23 mouse cellular contexts compared by ENCODE assay signal in the genomic region with DNA sequence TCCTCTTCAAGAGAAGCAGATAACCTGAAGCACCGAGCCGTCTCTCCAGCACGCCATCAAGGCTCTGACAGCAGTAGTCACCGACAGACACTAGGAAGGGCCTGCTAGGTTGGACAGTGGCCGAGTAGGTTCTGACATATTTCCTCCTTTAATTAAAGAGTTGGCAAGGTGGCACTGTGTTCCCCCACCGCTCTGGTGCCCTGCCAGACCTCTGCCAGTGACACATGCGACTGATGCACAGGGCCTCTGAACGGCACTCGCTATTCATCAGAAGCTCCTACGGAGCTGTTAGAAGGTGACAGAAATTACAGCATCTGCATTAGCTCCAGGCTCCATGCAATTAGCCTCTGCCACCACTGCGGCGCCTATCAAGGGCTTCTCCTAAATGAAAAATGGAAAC. TPM values are rescaled to one million over a fixed set of nuclear protein-coding genes. Genes with fewer than 3 reads are reported as not detected.
DNase-seq lines count a peak whose midpoint lies in the region; ATAC-seq and TF ChIP-seq lines count a peak whose summit lies in the region.
"Had no signal": no experiment of that assay in that cellular context is flagged by ENCODE, and none has a peak within 500 bp of the region (broad histone marks: within the 10 kb centered on the region; RNA-seq: fewer than 3 reads in every experiment).

No protein-coding gene starts in this region.

- no peak overlapping the region for H3K4me3 ChIP-seq in cerebellum, adult 2 months (replicated peaks; ENCODE audit: insufficient read depth, low read depth, low read length)
- H3K4me3 ChIP-seq in layer of hippocampus, adult 2 months, result no peak overlapping the region
- H3K4me3 ChIP-seq: embryonic facial prominence, embryonic 10.5 days; heart, embryonic 10.5 days had no signal

- TF ChIP-seq CTCF in cerebellum, adult 2 months (IDR thresholded peaks at IDR 0.05; ENCODE audit: borderline replicate concordance, insufficient read depth, low read depth, low read length), result no peak
- TF ChIP-seq CTCF in layer of hippocampus, adult 2 months (conservative IDR thresholded peaks at IDR 0.05), result no peak

- no peak for TF ChIP-seq POLR2A in cerebellum, adult 2 months (IDR thresholded peaks at IDR 0.05; ENCODE audit: borderline replicate concordance, insufficient read depth, low read length)

- H3K27ac ChIP-seq in cerebellum, adult 2 months (ENCODE audit: insufficient read depth, low read length), result no peak overlapping the region
- no peak overlapping the region for H3K27ac ChIP-seq in layer of hippocampus, adult 2 months
- H3K27ac ChIP-seq: embryonic facial prominence, embryonic 10.5 days; heart, embryonic 10.5 days; macrophage had no signal

- ATAC-seq in cerebellum, adult (ENCODE audit: insufficient number of reproducible peaks, low FRiP score, low TSS enrichment), result 0 out of 2 replicates have a peak, but pooled peaks have one; percentile 32
- ATAC-seq: forebrain, postnatal 0 days; inflammation-experienced regulatory T-cells, adult 6 months; lung, postnatal 0 days; midbrain, embryonic 16.5 days had no signal

- peaks cover 5% of the 10 kb centered on the region for H3K4me1 ChIP-seq in cerebellum, adult 2 months (ENCODE audit: control insufficient read depth, insufficient read depth, low read length)

- 13% methylated on average over 12 of the region's 12 CpGs for WGBS in cerebellum, adult 2 months

- intact Hi-C loops in left cerebral cortex, postnatal 4 days (cut with DNase I), result no loop called here
- intact Hi-C loops in left cerebral cortex, postnatal 14 days (cut with DNase I), result no loop called here

- no peaks in the 10 kb centered on the region for H3K27me3 ChIP-seq in cerebellum, adult 2 months (ENCODE audit: control insufficient read depth, insufficient read depth, low read length)

- DNase-seq in left cerebral cortex, postnatal 4 days, result peak; percentile 93
- no peak for DNase-seq in left cerebral cortex, postnatal 14 days (ENCODE audit: low spot score in 2 of 2)
- DNase-seq in cerebellum, adult 2 months, result peak; percentile 75 to 88
- DNase-seq in cerebellum, postnatal 25 days, result peak; percentile 83 to 90
- DNase-seq in layer of hippocampus, adult 2 months (ENCODE audit: low spot score in 2 of 2), result no peak
- no peak for DNase-seq in heart, adult 9 months (ENCODE audit: low spot score in 2 of 2)
- DNase-seq in urinary bladder, adult 2 months (ENCODE audit: low spot score), result no peak
- DNase-seq: forebrain, postnatal 0 days; gastrocnemius, postnatal 36 days; heart, postnatal 4 days; kidney, adult 2 months; kidney, postnatal 10 days; right cerebral cortex, postnatal 14 days; spleen, adult 18-20 months; thymus, postnatal 14 days had no signal

RNA-seq across cellular contexts. Expression of a gene that starts 8.6 kb away (rescaled TPM):
- 100 to 1,000 TPM; 125 to 127 TPM for total RNA-seq in left cerebral cortex, postnatal 4 days (2021)
- total RNA-seq in left cerebral cortex, postnatal 14 days (2021), result 10 to 100 TPM; 42.5 to 72.8 TPM
- polyA plus RNA-seq in cerebellum, adult 2 months (2012; rRNA removed), result 1.9 and 2.5 TPM in 2 replicates
- total RNA-seq in layer of hippocampus, adult 2 months (2021), result 100 to 1,000 TPM; 144 to 145 TPM
- 0.44 and 0.77 TPM in 2 replicates for polyA plus RNA-seq in urinary bladder, adult 2 months (2012; rRNA removed)
- polyA plus RNA-seq: C2C12, macrophage had no signal

Comparison
In these comparisons a context has a peak if more than half of its experiments do, and no peak if none do; other contexts are left out.
1. DNase-seq: peak in left cerebral cortex, postnatal 4 days (single experiment), cerebellum, adult 2 months (2 of 2) and cerebellum, postnatal 25 days (2 of 2); none in left cerebral cortex, postnatal 14 days (0 of 2), layer of hippocampus, adult 2 months (0 of 2), heart, adult 9 months (0 of 2) and urinary bladder, adult 2 months (single experiment).